In genomic region chr11:63132151-63132500, GRCm38 (mm10) we compare ENCODE assay signal across 7 mouse cellular contexts. TPM values are rescaled to one million over a fixed set of nuclear protein-coding genes. Genes with fewer than 3 reads are reported as not detected.
DNase-seq lines count a peak whose midpoint lies in the region; ATAC-seq and TF ChIP-seq lines count a peak whose summit lies in the region.

No protein-coding gene starts in this region.

- WGBS in lung, embryonic 16.5 days: 2% methylated on average over 11 of the region's 11 CpGs
- whole genome bisulfite sequencing in limb, embryonic 12.5 days: 1% methylated on average over 11 of the region's 11 CpGs
- 1% methylated on average over 10 of the region's 11 CpGs for WGBS in stomach, embryonic 14.5 days

- ATAC-seq in lung, embryonic 16.5 days (ENCODE audit: low read depth): no peak
- no peak for ATAC-seq in limb, embryonic 12.5 days (ENCODE audit: insufficient number of reproducible peaks, insufficient read depth, low FRiP score, low TSS enrichment, low read depth)
- ATAC-seq in stomach, embryonic 14.5 days (ENCODE audit: insufficient number of reproducible peaks, insufficient read depth, low FRiP score, low read depth): no peak
- ATAC-seq in granulocyte monocyte progenitor cell, adult 5-6 weeks (replicated peaks; ENCODE audit: poor library complexity, severe bottlenecking): no peak

- peaks cover 2% of the 10 kb centered on the region; the same call in 1 of the 2 replicates for H3K27me3 ChIP-seq in lung, embryonic 16.5 days (ENCODE audit: control insufficient read depth, insufficient read depth, low read depth, low read length)
- peaks cover 39% of the 10 kb centered on the region for H3K27me3 ChIP-seq in limb, embryonic 12.5 days
- H3K27me3 ChIP-seq in stomach, embryonic 14.5 days (ENCODE audit: control insufficient read depth, insufficient read depth, low read length): no peaks in the 10 kb centered on the region

- H3K9ac ChIP-seq in lung, embryonic 16.5 days (ENCODE audit: low read length): peak overlapping the region; percentile 88
- H3K9ac ChIP-seq in limb, embryonic 12.5 days (replicated peaks): peak overlapping the region; percentile 85
- peak overlapping the region; percentile 77 for H3K9ac ChIP-seq in stomach, embryonic 14.5 days (replicated peaks; ENCODE audit: low read depth, low read length)

- H3K4me1 ChIP-seq in lung, embryonic 16.5 days (replicated peaks; ENCODE audit: control insufficient read depth, insufficient read depth, low read length): peaks cover 54% of the 10 kb centered on the region
- H3K4me1 ChIP-seq in embryonic fibroblast, embryonic 13.5 days (ENCODE audit: control insufficient read depth, insufficient read depth, low read length): peaks cover 14% of the 10 kb centered on the region
- peaks cover 62% of the 10 kb centered on the region for H3K4me1 ChIP-seq in limb, embryonic 12.5 days (replicated peaks)
- peaks cover 39% of the 10 kb centered on the region; the same call in 1 of the 2 replicates for H3K4me1 ChIP-seq in stomach, embryonic 14.5 days (ENCODE audit: control insufficient read depth, insufficient read depth, low read length)

- H3K4me3 ChIP-seq in lung, embryonic 16.5 days (ENCODE audit: low read length): peak overlapping the region; percentile 66
- peak overlapping the region; percentile 77 for H3K4me3 ChIP-seq in embryonic fibroblast, embryonic 13.5 days (ENCODE audit: insufficient read depth, low read length)
- peak overlapping the region; percentile 62 for H3K4me3 ChIP-seq in limb, embryonic 12.5 days (replicated peaks)
- H3K4me3 ChIP-seq in stomach, embryonic 14.5 days (ENCODE audit: low read depth, low read length): peak overlapping the region; percentile 60

- no peak for TF ChIP-seq CTCF in embryonic fibroblast, embryonic 13.5 days (IDR thresholded peaks at IDR 0.05; ENCODE audit: borderline replicate concordance, insufficient read depth, low read length)

- DNase-seq in lung, postnatal 36 days: no peak
- no peak for DNase-seq in urinary bladder, adult 2 months (ENCODE audit: low spot score)

- peak overlapping the region; percentile 96 for H3K27ac ChIP-seq in lung, embryonic 16.5 days (ENCODE audit: low read length)
- peak overlapping the region; percentile 60 for H3K27ac ChIP-seq in embryonic fibroblast, embryonic 13.5 days (ENCODE audit: insufficient read depth, low read length)
- peak overlapping the region; percentile 94 for H3K27ac ChIP-seq in limb, embryonic 12.5 days
- H3K27ac ChIP-seq in stomach, embryonic 14.5 days (ENCODE audit: low read length): peak overlapping the region; percentile 96

- peak; percentile 40 for TF ChIP-seq POLR2A in embryonic fibroblast, embryonic 13.5 days (IDR thresholded peaks at IDR 0.05; ENCODE audit: low read depth, low read length)

- H3K4me2 ChIP-seq in lung, embryonic 16.5 days (ENCODE audit: low read depth, low read length): peak overlapping the region; percentile 67
- H3K4me2 ChIP-seq in limb, embryonic 12.5 days: peak overlapping the region; percentile 77
- H3K4me2 ChIP-seq in stomach, embryonic 14.5 days (replicated peaks; ENCODE audit: low read depth, low read length): peak overlapping the region; percentile 62

- peaks cover 3% of the 10 kb centered on the region; the same call in 1 of the 2 replicates for H3K36me3 ChIP-seq in lung, embryonic 16.5 days (ENCODE audit: control insufficient read depth, insufficient read depth, low read length)
- peaks cover 18% of the 10 kb centered on the region for H3K36me3 ChIP-seq in limb, embryonic 12.5 days
- peaks cover 10% of the 10 kb centered on the region; the same call in 1 of the 2 replicates for H3K36me3 ChIP-seq in stomach, embryonic 14.5 days (ENCODE audit: control insufficient read depth, insufficient read depth, low read length)

- no peaks in the 10 kb centered on the region for H3K9me3 ChIP-seq in lung, embryonic 16.5 days (ENCODE audit: control insufficient read depth, low read length)
- H3K9me3 ChIP-seq in limb, embryonic 12.5 days: no peaks in the 10 kb centered on the region
- H3K9me3 ChIP-seq in stomach, embryonic 14.5 days (ENCODE audit: control insufficient read depth, low read depth, low read length): no peaks in the 10 kb centered on the region

RNA-seq across cellular contexts. Expression of gene Pmp22, which starts 3.3 kb away (rescaled TPM):
- polyA plus RNA-seq in lung, embryonic 16.5 days (2015; fragmentation: Nextera tagmentation; extraction: Ambion mirVana): 298 and 312 TPM in 2 replicates
- polyA plus RNA-seq in embryonic fibroblast, embryonic 13.5 days (2011; ENCODE audit: insufficient read length, low read depth, missing spikeins): 124 and 179 TPM in 2 replicates
- polyA plus RNA-seq in limb, embryonic 12.5 days (2016; fragmentation: Nextera tagmentation; extraction: Ambion mirVana): 56.8 and 65.1 TPM in 2 replicates
- 185 and 194 TPM in 2 replicates for polyA plus RNA-seq in stomach, embryonic 14.5 days (2014; fragmentation: Nextera tagmentation; extraction: Ambion mirVana)
- not detected in 2 replicates for total RNA-seq in granulocyte monocyte progenitor cell, adult 5-6 weeks (2014; fragmentation: Nextera tagmentation)
- total RNA-seq in granulocyte monocyte progenitor cell, adult 5-6 weeks (2017): not detected in 2 replicates
- polyA plus RNA-seq in urinary bladder, adult 2 months (2012; rRNA removed): 57.0 and 116 TPM in 2 replicates
